ENCODE assay signal across 19 mouse cellular contexts in the genomic region with DNA sequence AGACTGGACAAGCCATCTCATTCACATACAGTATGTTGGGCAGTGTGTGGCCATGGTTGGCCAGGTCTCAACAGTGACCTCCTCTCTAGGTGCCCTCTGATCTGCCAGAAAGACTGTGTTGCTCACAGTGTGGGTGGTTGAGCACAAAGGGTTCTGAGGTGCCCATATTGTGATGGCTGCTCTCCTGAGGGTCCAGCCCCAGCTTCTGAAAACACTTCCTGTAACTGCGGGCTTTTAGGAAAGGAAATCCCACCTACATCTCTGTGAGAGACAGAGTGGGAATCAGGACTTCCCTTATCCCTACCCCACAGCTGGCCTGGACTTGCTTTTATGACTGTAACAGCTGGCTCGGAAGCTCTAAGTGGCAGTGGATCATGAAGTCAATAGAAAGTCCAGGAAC.
"Had no signal": no experiment of that assay in that cellular context is flagged by ENCODE, and none has a peak within 500 bp of the region (broad histone marks: within the 10 kb centered on the region; RNA-seq: fewer than 3 reads in every experiment).

No protein-coding gene starts in this region.

- H3K4me2 ChIP-seq: lung, embryonic 15.5 days; midbrain, embryonic 13.5 days; midbrain, embryonic 15.5 days; neural tube, embryonic 12.5 days had no signal

- H3K9ac ChIP-seq: liver, postnatal 0 days; lung, embryonic 15.5 days; midbrain, embryonic 13.5 days; midbrain, embryonic 15.5 days; neural tube, embryonic 12.5 days had no signal

- ATAC-seq: liver, postnatal 0 days; lung, postnatal 0 days; midbrain, embryonic 13.5 days; midbrain, embryonic 15.5 days had no signal

- H3K27ac ChIP-seq: lung, embryonic 15.5 days; macrophage; midbrain, embryonic 13.5 days; midbrain, embryonic 15.5 days; neural tube, embryonic 12.5 days had no signal

- H3K36me3 ChIP-seq: lung, embryonic 15.5 days; midbrain, embryonic 13.5 days; midbrain, embryonic 15.5 days; neural tube, embryonic 12.5 days had no signal

- H3K27me3 ChIP-seq: lung, embryonic 15.5 days; midbrain, embryonic 13.5 days; midbrain, embryonic 15.5 days; neural tube, embryonic 12.5 days had no signal

- H3K4me1 ChIP-seq: midbrain, embryonic 13.5 days; midbrain, embryonic 15.5 days had no signal

- H3K9me3 ChIP-seq: lung, embryonic 15.5 days; megakaryocyte, embryonic 14.5 days; midbrain, embryonic 13.5 days; midbrain, embryonic 15.5 days; neural tube, embryonic 12.5 days had no signal

- DNase-seq: liver, postnatal 0 days; lung, adult 2 months; lung, postnatal 14 days; lung, postnatal 36 days; retina, postnatal 1 day; right cerebral cortex, adult 18-20 months; right cerebral cortex, postnatal 25 days; right cerebral cortex, postnatal 4 days; spleen, adult 18-20 months; thymus, adult 18-20 months; thymus, postnatal 14 days; thymus, postnatal 36 days had no signal

- H3K4me3 ChIP-seq: lung, embryonic 15.5 days; megakaryocyte, embryonic 14.5 days; midbrain, embryonic 13.5 days; midbrain, embryonic 15.5 days; neural tube, embryonic 12.5 days had no signal
